Mouse (Mus musculus): Measurements from ENCODE around the gene B3gat1.

The B3gat1 gene

DNA sequence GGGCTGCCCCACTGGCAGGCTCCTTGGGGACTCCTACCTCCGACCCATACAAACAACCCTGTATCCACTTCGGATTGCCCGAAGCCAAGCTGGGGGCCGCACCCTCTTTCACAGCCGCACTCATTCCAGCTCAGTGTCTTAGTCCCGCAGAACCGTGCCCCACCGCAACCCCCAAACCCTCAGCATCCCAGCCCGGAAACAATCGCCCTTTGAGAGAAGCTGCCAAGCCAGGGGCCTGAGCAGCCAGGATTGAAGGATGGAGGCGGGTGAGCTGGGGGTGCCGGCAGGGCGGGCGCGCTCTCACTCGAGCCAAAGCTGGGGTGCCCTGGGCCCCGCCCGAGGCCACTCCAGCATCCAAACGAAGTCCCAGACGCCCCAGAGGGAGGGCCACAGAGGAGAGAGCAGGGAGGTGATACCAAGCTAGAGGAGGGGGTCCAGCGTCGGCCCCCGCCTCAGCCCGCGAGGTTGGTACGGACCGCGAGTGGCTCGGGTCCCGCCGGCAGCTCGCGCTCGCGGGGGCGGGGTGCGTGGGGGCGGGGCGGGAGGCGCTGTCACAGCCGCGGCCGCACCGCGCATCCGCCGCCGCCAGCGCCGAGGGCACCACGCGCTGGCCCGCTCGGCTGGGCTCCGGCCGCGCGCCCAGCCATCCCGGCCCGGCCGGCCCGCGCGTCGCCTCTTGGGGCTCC, at the start of gene B3gat1:
Gene B3gat1, plus strand, starts transcription at position 523 of the 686 bp plus-strand sequence.
- no peak for DNase-seq (ENCODE audit: low spot score)

DNA sequence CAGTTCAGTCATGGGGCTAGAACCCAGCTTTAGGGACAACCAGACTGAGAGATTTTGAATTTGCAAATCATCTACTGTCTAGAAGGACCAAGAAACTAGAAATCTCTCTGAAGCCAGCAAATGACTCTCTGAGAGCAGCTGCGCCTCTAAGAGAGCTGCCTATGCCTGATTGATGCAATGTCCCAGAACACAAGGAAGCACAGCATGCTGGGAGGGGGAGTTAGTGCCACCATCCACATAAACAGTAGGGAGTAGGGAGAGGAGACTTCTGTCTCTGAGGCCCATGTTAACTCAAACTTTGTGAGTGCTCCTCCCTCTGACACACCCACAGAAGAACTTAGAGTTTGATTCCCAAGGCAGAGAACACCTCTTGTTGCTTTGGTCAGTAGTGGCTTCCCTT, 44.4 kb upstream of the B3gat1 start:
- no peak for DNase-seq (ENCODE audit: low spot score)

DNA sequence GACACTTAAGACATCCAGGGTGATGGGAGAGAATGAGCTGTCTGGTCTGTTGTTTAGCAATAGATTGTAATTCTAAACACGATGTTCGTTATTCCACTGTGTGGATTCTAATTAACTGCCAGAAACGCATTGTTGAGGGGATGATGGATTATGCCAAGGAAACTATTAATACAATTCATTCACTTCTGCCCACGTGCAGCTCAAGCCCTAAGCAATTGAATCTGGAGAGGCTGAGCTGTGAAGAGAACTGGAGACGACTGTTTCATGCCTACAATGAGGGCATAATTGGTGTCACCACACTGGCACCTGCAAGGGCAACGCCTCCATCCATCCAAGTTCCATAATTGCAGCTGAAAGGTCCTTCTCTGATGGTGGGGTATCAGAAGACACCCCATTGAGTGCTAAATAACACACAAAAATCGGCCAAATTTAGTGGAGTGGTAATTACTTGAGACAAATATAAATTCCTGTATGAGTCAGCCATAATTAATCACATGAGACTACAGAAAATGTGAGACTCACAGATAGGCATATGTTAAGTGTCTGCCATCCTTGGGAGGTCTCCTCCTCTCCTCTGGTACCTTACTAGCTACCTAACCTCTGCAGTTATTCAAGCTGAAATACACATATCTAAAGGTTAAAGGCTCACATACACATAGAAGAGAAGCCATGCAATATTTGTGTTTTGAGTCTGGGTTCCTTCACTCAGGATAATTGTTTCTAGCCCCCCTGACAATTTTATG, 43.4 kb upstream of the B3gat1 start:
- no peak for DNase-seq (ENCODE audit: low spot score)

DNA sequence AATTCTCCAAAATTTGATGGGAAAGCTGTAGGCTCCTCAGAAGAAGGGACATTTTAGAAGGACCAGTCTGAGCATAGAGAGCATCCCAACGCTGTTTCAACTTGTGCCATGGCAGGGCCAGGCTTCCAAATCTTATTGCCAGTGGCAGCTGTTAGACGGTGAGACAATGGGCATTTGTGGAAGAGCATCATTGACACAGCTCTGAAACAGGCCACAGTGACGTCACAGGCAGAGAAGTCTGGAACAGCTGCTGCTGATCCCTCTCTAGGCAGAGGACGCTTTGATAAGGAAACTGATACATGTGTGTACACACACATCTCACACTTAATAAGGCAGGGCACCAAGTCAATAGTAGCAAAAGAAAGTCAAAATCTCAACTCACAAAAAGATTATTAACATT, 40.9 kb upstream of the B3gat1 start:
- no peak for DNase-seq (ENCODE audit: low spot score)

DNA sequence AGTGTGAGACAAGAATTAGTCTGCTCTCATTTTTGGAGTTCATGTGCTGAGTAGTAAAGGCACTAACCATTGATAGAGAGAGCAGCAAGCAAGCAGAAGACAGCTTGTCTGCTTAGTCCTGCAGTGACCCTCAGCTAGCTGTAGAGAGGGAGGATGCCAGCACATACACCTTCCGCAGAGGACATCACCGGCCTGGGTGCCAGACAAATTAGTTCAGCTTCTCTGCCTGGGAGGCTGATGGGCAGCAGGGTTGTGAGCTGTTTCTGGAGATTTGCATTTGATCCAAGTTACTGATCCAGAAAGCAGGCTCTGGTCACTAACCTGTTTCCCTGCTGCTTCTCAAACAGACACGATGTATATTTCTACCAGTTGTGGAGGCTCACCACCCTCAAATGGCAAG, 38.9 kb upstream of the B3gat1 start:
- DNase-seq (ENCODE audit: low spot score), result no peak

DNA sequence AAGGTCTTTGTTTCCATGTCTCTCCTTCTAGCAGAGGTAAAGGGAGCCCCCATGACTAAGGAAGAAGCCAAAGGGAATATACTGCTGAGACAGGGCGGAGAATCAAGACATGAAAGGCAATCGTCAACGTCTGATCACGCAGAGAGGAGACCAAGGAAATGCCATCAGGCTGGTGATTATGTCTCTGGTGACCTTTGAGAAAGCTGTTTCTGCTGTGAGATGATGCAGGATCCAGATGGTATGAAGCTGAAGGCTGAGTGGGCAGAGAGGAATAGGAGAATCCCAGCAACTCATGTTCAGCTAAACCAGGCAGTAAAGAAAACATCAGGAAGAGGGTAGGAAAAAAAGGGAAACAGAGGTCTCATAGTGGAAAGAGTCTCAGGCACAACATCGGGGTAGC, 38.4 kb upstream of the B3gat1 start:
- DNase-seq (ENCODE audit: low spot score), result no peak

DNA sequence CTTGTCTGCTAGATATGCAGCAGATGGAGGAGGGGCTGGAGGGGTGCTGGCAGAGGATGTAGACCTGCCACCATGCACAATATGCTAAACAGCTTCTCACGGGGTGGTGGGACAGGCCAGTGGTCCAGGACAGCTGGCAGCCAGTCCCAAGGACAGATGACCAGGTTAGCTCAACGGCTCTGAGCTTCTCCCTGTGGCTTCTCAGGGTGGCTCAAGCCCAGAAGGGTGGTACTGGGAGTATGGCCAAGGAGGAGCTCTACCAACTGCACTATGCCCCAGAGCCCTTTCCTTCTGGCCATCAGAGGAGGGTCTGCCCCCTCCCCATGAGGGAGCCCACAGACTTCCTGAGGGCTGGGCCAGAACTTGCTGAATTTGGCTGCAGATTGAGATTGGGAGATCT, 35.2 kb upstream of the B3gat1 start:
- DNase-seq (ENCODE audit: low spot score), result no peak

DNA sequence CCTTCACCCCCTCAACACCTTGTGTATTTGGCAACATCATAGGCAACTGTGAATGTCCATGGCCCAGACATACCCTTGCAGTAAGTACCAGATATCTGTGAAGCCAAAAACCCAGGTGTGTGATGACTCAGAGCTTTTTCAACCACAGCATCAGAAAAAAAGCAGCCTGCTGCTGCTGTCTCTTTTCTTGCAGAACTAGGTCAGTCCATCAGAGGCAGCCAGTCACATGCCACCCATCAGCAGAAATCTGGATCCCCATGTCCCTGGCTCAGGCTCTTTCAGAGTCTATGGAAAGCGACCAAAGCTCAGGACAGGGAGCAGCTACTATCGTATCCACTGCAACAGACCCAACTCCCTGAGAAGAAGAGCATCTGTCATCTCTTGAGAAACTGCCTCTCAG, 33.2 kb upstream of the B3gat1 start:
- DNase-seq (ENCODE audit: low spot score), result no peak

DNA sequence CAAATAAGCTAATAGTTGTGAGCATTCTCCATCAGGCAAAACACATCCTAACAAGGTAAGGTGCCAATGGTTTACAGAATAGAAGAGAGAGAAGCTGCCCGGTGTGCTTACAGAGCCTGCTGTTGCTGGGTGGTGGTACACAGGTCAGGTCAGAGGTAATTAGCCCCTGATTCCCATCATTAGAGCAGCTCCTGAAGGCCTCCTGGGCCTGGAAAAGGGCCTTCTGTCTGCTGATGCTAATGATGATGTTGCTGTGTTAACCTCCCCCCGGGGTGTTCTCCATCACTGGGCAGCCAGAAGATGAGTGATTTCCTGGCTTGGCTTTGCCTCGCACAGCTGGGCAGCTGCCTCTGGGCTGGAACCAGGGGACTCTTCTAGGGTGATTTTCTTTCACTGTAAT, 15.1 kb upstream of the B3gat1 start:
- no peak for DNase-seq (ENCODE audit: low spot score)

DNA sequence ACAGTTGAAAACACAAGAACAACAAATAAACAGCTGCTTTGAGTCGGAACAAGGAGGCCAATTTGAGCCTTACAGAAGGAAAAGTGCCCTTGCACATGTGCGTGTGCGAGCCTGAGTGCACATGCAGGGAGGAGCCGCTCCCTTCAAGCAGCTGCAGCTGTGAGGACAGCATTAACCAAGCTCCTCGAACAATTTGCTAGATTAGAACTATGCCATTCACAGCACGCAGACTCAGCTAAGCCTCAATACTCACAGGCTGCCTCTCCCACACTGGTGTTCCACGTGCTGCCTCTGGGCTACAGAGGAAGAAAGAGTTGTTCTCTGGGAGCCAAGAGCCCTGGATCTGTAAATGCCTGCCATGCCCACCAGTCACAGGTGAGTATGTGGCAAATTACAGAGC, 11.8 kb upstream of the B3gat1 start:
- DNase-seq (ENCODE audit: low spot score), result no peak

DNA sequence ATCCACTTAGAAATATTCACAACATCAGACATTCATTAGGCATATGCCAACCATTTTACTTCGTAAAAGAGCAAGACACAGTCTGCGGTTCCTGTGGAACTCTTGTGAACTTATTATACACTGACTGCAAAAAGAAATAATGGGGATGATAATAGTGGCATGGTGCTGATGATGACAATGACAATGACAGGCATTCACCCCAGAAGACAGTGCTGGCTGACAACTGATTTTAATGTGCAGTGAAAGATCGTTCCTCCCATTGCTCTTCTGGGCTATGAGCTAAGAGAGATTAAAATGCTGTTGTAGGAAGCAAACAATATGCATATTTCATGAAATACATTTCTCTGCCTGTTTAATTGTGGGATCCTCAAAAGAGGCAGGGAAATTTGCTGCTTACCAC, 7.8 kb upstream of the B3gat1 start:
- DNase-seq (ENCODE audit: low spot score), result no peak

DNA sequence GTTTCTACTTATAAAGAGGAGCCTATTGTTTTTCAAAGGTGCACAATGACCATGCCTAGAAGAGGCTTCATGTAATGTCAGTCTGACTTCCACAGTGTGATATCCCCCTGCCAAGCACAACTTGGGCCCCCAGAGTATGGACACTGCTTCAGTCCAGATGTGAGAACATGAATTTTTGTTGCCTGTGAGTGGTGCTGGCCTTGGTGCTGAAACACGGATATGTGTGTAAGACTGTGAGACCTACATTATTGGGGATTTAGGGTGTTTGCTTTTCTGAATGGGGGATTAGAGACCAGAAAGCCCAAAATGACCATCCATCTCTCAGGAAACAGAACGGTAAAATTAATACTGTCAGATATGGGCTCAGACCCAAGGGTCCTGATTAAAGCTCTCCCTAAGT, 6.1 kb upstream of the B3gat1 start:
- DNase-seq (ENCODE audit: low spot score), result peak; percentile 24

DNA sequence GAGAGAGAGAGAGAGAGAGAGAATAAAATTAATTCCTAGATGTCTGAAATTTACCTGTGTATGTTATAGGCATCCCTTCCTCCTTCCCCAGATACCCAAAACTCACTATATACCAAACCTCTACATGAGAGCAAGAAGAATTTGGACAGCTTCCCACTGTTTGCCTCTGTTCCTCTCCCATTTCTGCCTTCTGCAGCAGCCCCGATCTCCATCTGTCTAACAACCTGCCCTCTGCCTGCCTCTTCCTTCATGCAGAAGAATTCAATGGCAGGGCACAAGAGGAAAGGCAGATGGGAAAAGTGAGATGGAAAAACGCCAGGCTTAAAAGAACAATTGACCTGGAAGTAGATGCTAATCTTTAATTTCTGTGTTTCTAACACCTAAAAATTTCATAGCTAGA, 5.0 kb upstream of the B3gat1 start:
- no peak for DNase-seq (ENCODE audit: low spot score)

DNA sequence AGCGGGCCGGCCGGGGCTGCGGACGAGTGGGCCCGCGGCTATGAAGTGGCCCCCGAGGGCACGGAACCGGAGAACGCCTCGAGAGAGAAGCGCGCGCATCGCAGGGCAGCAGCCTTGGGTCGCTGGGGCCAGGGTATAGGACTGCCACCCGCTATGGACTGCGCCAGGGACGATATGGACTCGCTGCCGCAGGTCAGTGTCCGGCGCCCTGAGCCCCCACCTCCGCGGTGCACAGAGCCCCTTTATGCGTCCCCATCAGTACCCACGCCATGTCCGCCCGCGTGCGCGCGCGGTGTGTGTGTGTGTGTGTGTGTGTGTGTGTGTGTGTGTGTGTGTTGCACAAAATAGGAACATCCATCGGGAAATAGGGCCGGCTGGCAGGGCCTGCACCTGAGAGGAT, 458 bp downstream of the B3gat1 start:
- DNase-seq (ENCODE audit: low spot score), result no peak

DNA sequence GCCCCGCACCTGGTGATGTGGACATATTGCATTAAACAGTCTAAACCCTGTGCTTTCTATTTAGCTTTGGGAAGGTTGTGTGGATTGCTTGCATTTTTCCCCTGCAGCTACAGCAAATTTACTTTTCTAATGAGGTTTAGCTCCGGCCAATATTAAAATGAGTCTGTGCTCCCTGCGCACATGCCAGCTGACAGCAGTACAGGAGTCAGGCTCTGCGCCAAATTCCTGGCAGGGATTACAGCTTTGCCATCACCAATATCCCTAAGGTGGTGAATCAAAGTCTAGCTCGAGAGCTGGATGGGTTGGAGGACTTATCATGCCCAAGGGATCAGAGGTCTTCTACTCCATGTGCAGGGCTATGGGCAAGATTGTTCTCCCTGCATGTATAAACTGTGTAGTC, 3.6 kb downstream of the B3gat1 start:
- DNase-seq (ENCODE audit: low spot score), result no peak

DNA sequence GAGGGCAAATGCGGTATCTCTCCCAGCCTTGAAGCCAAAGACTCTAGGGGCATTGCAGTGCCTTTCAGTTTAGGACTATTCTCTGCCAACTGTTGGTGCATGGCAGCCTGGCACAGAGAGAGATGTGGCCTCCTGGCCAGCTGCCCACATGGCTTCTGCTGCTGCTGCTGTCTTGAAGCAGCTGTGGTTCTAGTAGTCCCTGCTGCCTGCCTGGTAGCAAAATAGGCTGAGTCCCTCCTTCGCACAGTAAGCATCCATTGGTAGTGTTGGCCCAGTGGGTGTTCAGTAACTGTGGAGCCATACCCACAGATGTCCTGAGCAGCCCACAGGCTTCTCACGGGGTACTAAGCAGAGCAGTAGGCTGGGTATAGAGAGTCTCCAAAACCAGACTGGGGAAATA, 9.3 kb downstream of the B3gat1 start:
- DNase-seq (ENCODE audit: low spot score), result no peak

DNA sequence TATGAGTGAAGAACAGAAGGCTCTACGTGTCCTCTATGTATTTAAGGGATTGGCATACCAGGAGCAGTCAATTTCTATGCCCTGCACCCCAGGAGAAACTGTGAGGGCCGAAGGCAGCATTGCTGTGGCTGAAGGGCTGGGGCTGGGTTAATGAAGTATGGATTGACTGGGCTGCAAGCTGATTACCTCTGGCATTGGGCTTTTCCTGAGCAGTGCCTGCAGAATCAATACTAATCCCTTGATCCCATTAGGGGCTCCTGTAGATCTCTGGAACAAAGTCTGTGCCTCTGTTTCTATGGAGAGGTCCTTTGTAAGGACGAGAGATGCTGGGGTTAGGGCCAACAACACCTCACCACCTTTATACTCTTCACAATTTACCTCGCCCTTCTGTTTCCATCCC, 13.6 kb downstream of the B3gat1 start:
- DNase-seq (ENCODE audit: low spot score), result no peak

DNA sequence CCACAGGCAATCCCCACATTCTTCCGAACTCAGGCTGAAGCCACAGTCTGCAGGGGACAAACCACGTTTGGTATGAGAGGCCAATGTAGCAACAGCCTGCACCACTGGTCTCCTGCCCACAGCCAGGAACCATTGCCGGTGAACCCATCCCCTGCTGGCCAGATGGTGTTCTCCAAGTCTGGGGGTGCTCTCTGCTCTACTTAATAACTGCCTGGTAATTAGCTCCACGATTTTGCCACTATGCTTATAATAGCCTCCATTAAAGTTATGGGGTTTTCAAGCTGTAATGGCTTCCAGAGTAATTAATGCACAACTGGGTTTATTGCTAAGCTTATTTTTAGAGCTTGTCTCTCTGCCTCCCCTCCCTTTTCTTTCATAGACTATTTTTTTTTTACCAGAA, 15.4 kb downstream of the B3gat1 start:
- no peak for DNase-seq (ENCODE audit: low spot score)

DNA sequence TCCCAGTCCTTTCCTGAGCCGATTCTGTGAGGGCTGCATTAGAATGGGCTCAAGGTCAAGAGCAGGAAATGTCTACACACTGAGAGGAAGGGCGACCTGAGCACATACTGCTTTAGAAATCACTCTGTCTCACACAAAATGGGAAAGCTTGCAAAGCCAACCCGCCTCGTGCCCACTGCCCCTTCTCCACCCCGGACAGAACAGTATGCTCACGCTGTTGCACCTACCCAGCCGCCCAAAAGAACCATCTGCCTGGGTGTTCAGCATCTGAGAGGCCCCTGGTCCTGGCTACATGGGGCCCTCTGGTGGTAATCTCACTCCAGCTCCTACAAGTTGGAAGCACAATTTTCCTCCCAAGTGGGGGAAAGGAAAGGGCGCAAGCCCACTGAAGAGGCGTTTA, 26.6 kb downstream of the B3gat1 start:
- peak; percentile 31 for DNase-seq (ENCODE audit: low spot score)

DNA sequence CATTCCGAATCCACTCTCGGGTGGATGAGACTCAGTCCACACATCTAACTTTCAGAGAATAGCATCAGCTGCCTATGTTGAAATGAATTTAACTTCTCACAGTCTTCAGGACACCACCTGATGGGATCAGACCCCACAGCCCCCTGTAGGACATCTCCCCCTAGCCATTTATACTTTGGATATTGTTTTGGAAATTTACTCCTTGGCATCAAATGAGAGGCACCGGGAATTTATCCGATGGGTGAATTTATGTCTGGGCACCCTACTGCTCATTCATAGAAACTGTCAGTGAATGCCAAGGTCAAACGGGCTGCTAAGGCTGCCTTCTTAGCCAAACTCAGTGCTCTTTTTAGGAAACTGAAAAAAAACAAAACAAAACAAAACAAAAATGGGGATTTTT, 27.0 kb downstream of the B3gat1 start:
- no peak for DNase-seq (ENCODE audit: low spot score)

DNA sequence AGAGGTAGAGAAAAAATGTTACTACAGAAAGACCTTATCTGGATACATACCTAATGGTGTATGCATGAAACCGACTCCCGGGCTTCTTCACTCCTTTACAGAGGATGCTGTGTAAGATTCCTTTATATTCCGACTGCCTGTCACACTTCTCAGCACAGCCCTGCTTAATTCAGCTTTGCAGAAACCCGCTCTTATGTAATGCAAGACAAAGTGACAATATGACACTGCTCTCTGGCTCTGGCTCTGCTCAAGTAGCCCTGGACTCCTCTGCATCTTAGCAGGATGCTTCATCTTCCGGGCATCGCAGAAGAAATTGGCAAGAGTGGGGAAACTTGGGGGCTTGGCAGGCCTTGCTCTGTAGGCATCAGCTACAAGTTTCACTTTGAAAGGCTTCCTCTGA, 28.9 kb downstream of the B3gat1 start:
- no peak for DNase-seq (ENCODE audit: low spot score)

DNA sequence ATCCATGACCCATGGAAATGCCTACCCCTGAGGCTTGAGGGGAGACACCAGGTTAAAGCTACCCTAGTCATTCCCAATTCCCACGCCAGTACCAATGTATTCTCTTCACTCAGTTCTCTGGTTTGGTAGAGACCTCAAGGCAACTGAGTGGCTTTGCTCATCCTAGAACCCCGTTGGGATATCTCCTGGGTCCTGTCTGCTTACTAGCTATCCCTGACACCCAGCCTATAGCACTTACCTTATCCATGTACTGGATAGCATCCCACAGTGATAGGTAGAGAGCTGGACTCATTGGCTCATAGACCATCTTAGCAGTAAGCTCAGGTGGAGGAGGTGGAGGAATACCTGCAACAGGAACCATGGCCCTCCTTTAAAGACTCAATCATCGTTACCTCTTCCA, 34.7 kb downstream of the B3gat1 start:
- no peak for DNase-seq (ENCODE audit: low spot score)

DNA sequence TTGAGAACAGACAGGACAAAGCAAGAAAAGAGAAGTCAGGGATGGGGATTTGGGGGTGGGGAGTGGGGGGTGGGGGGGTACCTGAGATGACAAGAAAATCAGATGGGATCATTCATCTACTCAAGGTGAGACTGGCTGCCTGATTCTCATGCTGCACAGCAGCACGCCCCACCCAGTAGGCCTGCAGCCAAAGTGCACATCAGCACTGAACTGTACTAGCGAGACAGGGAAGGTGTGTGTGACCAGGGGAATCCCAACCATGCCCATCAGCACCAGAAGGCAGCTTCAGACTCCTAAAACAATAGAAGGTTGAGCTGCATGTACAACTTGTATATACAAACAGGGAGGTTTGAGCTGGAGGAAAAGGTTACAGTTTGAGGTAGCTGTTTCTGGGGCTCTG, 42.2 kb downstream of the B3gat1 start:
- no peak for DNase-seq (ENCODE audit: low spot score)
